Mouse (Mus musculus) heart, embryonic 11.5 days (tissue): ENCODE results near the gene Rgl1. TPM values are rescaled to one million over a fixed set of nuclear protein-coding genes. Genes with fewer than 3 reads are reported as not detected.

Experiments used
- ATAC-seq: fragments of 200-750 bp; cut with Nextera tagmentation; replicated peaks from 2 replicates; pipeline ENCODE4 v1.8.0; 2017; ENCODE audit warnings: moderate library complexity; ENCODE audit not compliant: insufficient number of reproducible peaks, low FRiP score, low TSS enrichment
- H3K27ac ChIP-seq: fragments of 300-500 bp; sonication (generic); 2 replicates; pipeline ENCODE4 v1.5.1; 2014; ENCODE audit warnings: mild to moderate bottlenecking, low read depth, low read length
- H3K27me3 ChIP-seq: fragments of 300-500 bp; sonication (generic); 2 replicates; pipeline ENCODE4 v1.6.1; 2014; ENCODE audit warnings: mild to moderate bottlenecking, low read length, mixed read lengths; ENCODE audit not compliant: control insufficient read depth, insufficient read depth
- H3K36me3 ChIP-seq: fragments of 300-500 bp; sonication (generic); 2 replicates; pipeline ENCODE4 v1.6.1; 2014; ENCODE audit warnings: mild to moderate bottlenecking, low read length, moderate library complexity, mixed read lengths; ENCODE audit not compliant: control insufficient read depth, insufficient read depth
- H3K4me1 ChIP-seq: fragments of 300-500 bp; sonication (generic); 2 replicates; pipeline ENCODE4 v1.6.1; 2014; ENCODE audit warnings: low read length; ENCODE audit not compliant: control insufficient read depth, insufficient read depth
- H3K4me2 ChIP-seq: fragments of 300-500 bp; sonication (generic); 2 replicates; pipeline ENCODE4 v1.6.1; 2014; ENCODE audit warnings: mild to moderate bottlenecking, moderate library complexity
- H3K4me3 ChIP-seq: fragments of 300-500 bp; sonication (generic); 2 replicates; pipeline ENCODE4 v1.5.1; 2014; ENCODE audit warnings: low read depth, low read length
- H3K9ac ChIP-seq: fragments of 300-500 bp; sonication (generic); 2 replicates; pipeline ENCODE4 v1.6.1; 2014; ENCODE audit warnings: mild to moderate bottlenecking, low read depth, low read length, moderate library complexity
- H3K9me3 ChIP-seq: fragments of 300-500 bp; sonication (generic); replicated peaks from 2 replicates; pipeline ENCODE4 v1.6.1; 2016; ENCODE audit warnings: low read length; ENCODE audit not compliant: control insufficient read depth
- WGBS: fragments of 180-500 bp; shearing (Covaris S2); extraction: QIAGEN DNeasy Blood & Tissue Kit; methylation state at CpG from one replicate; pipeline ENCODE4 v1.1.7; 2014; ENCODE audit not compliant: insufficient replicate concordance; 5-methylcytosine and 5-hydroxymethylcytosine counted together
- polyA plus RNA-seq: library from polyadenylated mRNA; unstranded; fragments of >200 nt; fragmentation: Nextera tagmentation; extraction: Ambion mirVana; gene quantifications from 2 replicates; pipeline ENCODE4 v1.2.1, GENCODE M21; 2014

Gene Rgl1
- polyA plus RNA-seq, 1 experiment from 2014 or later, result 61.0 TPM

DNA sequence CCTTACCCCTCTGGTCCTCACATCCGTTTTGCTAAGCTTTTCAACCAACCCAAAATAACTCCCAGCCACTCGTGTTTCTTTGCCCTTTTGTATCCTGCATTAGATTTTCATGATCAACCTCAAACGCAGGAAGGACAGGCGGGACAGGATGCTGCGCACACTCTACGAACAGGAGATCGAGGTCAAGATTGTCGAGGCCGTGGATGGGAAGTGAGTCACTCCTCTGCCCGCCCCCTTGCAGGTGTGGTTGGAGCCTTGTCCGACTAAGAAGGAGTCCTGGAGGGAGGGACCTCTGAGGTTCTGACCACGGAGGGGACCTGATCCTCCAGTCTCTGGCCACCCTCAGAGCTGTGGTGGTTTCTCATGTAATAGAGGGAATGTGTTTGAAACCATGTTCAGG lies 266.3 kb downstream of the Rgl1 start:
- Histone ChIP-seq H3K27me3 (no peaks in the 10 kb centered on the region), H3K4me1 (peaks cover 7% of the 10 kb centered on the region; the same call in 1 of the 2 replicates), H3K4me2 (no peak overlapping the region), H3K36me3 (no peaks in the 10 kb centered on the region), H3K9ac (no peak overlapping the region), H3K27ac (no peak overlapping the region), H3K9me3 (no peaks in the 10 kb centered on the region), H3K4me3 (no peak overlapping the region)
- no peak for ATAC-seq
- 77% methylated on average over 12 of the region's 12 CpGs for WGBS

DNA sequence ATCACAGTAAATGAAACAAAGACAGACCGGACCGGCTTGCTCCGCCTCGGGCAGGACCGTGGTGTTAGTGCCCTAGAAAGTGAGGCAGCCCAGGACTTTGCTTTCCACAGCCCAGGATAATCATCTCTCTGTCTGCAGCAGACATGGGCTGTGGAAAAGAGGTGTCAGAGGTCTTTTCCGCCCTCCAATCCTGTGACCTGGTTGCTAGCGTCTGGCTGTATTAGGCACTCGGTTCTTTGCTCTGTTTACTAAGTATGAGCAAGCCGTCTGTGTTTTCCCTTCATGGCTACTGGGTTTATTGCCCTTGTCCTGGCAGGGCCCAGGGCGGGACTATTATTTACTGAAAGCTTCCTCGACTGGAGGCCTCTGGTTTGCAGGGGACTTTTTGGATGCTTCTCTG lies 268.6 kb downstream of the Rgl1 start:
- WGBS, result 45% methylated on average over 11 of the region's 11 CpGs
- 0 out of 2 replicates have a peak, but pooled peaks have one; percentile 31 for ATAC-seq
- Histone ChIP-seq H3K27ac (peak overlapping the region; percentile 62), H3K9ac (peak overlapping the region; percentile 49; the same call in 1 of the 2 replicates), H3K4me3 (no peak overlapping the region), H3K9me3 (no peaks in the 10 kb centered on the region), H3K4me2 (peak overlapping the region; percentile 23), H3K36me3 (no peaks in the 10 kb centered on the region), H3K4me1 (peaks cover 7% of the 10 kb centered on the region; the same call in 1 of the 2 replicates), H3K27me3 (no peaks in the 10 kb centered on the region)

DNA sequence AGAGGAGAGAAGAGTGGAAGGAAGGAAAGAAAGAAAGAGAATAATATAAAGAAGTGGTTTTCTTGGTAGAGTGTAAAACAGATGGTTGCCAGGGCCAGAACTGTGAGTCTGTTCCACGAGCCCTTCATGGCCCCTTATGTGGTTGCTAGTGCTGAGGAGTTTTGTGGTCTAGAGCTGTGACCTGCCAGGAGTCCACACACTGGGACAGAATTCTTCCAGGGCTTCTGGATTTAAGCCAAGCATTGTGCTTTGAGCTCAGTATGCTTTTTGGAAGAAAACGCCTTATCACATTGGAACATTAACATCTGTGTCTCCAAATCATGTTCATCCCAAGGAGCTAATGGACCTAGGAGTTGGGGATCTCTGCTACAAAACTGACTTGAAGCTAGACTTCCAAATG lies 269.3 kb downstream of the Rgl1 start:
- Histone ChIP-seq H3K9me3 (no peaks in the 10 kb centered on the region), H3K27ac (peak overlapping the region; percentile 62; the same call in 1 of the 2 replicates), H3K9ac (no peak overlapping the region), H3K27me3 (no peaks in the 10 kb centered on the region), H3K4me1 (peaks cover 7% of the 10 kb centered on the region; the same call in 1 of the 2 replicates), H3K4me3 (no peak overlapping the region), H3K36me3 (no peaks in the 10 kb centered on the region), H3K4me2 (no peak overlapping the region)
- ATAC-seq, result no peak
- 59% methylated on average over 2 of the region's 2 CpGs for WGBS

DNA sequence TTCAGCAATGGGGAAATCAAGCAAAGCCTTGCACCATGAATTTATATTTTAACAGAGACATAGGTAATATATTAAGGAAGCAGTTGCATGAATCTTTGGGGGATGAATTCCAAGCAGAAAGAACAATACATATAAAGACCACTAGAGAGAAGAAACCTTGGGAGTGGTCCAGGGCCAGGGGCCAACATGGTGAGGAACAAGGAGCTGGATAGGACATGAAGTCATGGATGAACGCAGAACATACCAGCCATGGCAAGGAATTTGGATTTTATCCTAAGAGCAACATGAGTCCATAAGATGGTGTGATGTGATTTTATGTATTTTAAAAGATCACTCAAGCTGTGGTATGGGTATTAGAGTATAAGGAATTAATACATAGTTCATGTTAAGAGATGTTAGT lies 273.9 kb downstream of the Rgl1 start:
- Histone ChIP-seq H3K4me1 (peaks cover 1% of the 10 kb centered on the region; the same call in 1 of the 2 replicates), H3K27me3 (no peaks in the 10 kb centered on the region), H3K9ac (no peak overlapping the region), H3K4me3 (no peak overlapping the region), H3K27ac (no peak overlapping the region), H3K4me2 (no peak overlapping the region), H3K36me3 (no peaks in the 10 kb centered on the region), H3K9me3 (no peaks in the 10 kb centered on the region)
- 87% methylated on average over 1 of the region's 1 CpGs for WGBS
- ATAC-seq, result no peak

DNA sequence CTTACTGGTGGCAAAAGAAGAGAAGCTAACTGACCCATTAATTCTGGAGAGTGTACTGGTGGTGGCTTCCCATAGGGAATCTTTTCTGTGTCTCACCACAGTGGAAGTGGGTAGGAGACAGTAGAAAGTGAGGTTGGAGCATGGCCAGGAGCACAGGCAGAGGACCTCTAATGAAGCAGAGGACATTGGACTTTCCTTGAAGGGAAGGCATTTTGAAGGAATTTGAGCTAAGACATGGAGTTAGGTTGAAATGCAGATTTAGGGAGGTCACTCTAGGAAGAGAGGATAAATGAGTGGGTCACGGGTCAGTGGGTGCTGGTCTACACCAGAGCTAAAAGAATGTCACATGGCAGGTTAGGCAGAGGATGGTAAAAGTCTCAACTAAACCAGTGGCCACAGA lies 275.3 kb downstream of the Rgl1 start:
- Histone ChIP-seq H3K4me1 (no peaks in the 10 kb centered on the region), H3K27ac (no peak overlapping the region), H3K9ac (no peak overlapping the region), H3K36me3 (no peaks in the 10 kb centered on the region), H3K27me3 (no peaks in the 10 kb centered on the region), H3K4me2 (no peak overlapping the region), H3K9me3 (no peaks in the 10 kb centered on the region), H3K4me3 (no peak overlapping the region)
- WGBS, result 75% methylated on average over 1 of the region's 1 CpGs
- ATAC-seq, result no peak

DNA sequence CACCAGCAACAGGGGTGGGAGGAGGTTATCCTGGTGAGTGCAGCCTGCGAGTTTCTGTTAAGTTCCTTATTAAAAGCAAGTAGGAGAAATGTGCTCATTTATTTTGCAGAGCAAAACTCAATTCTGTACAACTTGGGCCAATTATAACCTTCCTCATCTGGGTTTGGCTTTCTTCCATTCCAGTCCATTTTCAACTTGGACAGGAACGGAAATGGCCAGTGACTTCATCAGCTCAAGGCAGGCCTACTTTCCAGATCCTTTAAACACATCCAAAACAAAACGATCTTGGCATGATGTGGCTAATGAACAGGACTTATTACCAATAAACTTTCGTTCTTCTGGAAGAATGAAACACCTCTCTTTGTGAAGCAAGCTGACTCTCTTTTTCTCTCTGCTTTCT lies 290.0 kb downstream of the Rgl1 start:
- Histone ChIP-seq H3K4me2 (no peak overlapping the region), H3K4me1 (no peaks in the 10 kb centered on the region), H3K27me3 (no peaks in the 10 kb centered on the region), H3K36me3 (no peaks in the 10 kb centered on the region), H3K9ac (no peak overlapping the region), H3K9me3 (no peaks in the 10 kb centered on the region), H3K4me3 (no peak overlapping the region), H3K27ac (no peak overlapping the region)
- ATAC-seq, result no peak
- 78% methylated on average over 4 of the region's 4 CpGs for WGBS

DNA sequence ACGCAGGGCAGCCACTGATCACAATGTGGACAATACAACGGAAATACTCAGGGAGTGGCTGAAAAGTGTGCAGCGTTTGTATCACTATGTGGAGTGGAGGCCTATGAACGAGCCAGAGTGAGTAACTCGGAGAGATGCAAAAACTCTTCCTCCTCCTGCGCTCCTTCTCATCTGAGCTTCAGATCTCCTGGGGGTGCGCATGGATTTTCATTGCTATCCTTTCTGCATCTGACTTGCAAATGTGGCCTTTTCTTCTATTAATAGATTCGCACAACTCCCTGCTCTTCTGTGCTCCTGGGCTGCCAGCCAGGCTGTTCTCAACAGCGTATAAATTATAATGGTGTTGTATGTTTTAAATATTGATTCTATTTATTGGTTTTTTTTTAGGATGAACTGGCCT lies 297.7 kb downstream of the Rgl1 start:
- H3K4me2 ChIP-seq, result no peak overlapping the region
- 0 out of 2 replicates have a peak, but pooled peaks cover 2% of the 10 kb centered on the region for H3K4me1 ChIP-seq
- no peaks in the 10 kb centered on the region for H3K9me3 ChIP-seq
- no peaks in the 10 kb centered on the region for H3K36me3 ChIP-seq
- no peak overlapping the region for H3K4me3 ChIP-seq
- H3K27me3 ChIP-seq, result no peaks in the 10 kb centered on the region
- H3K27ac ChIP-seq, result no peak overlapping the region
- 81% methylated on average over 9 of the region's 9 CpGs for WGBS
- H3K9ac ChIP-seq, result no peak overlapping the region
- ATAC-seq, result no peak

Other genes starting within 250 kb of the Rgl1 start
- gene Apobec4, start 15.8 kb downstream of the Rgl1 start, polyA plus RNA-seq, result not detected in 2 replicates
- 257 and 268 TPM in 2 replicates for gene Arpc5, start 191 bp upstream of the Rgl1 start, polyA plus RNA-seq
- gene Ncf2, start 33.8 kb upstream of the Rgl1 start, polyA plus RNA-seq, result 3.7 and 4.7 TPM in 2 replicates
- gene Smg7, start 136.3 kb upstream of the Rgl1 start, polyA plus RNA-seq, result 31.6 and 34.9 TPM in 2 replicates
- gene Nmnat2, start 188.6 kb upstream of the Rgl1 start, polyA plus RNA-seq, result 0.92 and 0.93 TPM in 2 replicates